Mouse (Mus musculus): ENCODE results near the gene Fads1. TPM values are rescaled to one million over a fixed set of nuclear protein-coding genes. Genes with fewer than 3 reads are reported as not detected.

Gene Fads1
- polyA plus RNA-seq, 1 experiment from 2014 or later: 106 TPM

DNA sequence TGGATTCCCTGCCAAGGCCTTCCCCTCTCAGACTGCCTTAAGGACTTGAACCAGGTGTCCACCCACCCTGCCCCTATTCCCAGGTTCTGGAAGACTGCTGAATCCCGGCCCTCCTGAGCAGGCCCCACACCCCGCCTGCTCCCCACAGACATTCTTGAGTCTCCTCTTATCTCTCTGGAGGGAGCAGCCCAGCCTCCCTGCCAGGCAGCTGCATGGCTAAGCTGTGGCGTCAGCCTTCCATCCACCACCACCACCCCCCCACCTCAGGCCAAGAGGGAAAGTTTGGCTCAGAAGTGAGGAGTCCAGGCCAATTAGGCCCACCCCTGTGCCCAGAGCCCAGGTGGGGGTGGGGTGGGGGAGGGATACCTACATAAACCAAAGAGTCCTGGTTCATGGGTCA, 55.8 kb downstream of the Fads1 start:
- no peak overlapping the region for H3K27ac ChIP-seq
- H3K4me1 ChIP-seq: peaks cover 32% of the 10 kb centered on the region
- H3K36me3 ChIP-seq: no peaks in the 10 kb centered on the region
- no peaks in the 10 kb centered on the region for H3K27me3 ChIP-seq
- no peak overlapping the region for H3K4me3 ChIP-seq
- no peaks in the 10 kb centered on the region for H3K9me3 ChIP-seq
- H3K9ac ChIP-seq: no peak overlapping the region
- 24% methylated on average over 3 of the region's 3 CpGs for WGBS
- peak overlapping the region; percentile 17; the same call in 1 of the 2 replicates for H3K4me2 ChIP-seq
- peak; percentile 36; the same call in 1 of the 2 replicates for ATAC-seq (ENCODE audit: borderline replicate concordance, extremely low read depth, low FRiP score, low TSS enrichment)

DNA sequence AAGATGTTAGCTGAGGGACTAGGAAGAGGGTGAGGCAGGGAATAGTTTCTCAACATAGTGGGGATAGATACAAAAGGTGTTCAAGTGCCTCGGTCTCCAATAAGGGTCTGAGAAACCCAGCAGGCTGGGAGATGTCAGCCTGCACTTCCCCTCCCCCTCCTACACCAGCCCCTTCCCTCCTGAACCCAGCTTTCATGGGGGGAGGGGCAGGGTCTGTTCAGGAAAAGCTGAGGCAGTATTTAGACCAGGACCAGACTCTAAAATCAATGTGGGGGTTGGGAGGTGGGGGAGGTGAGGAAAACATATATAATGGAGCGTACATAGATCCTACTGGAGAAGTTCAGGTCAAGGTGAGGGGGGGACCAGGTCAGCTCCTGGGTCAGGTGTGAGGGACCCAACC, 56.7 kb downstream of the Fads1 start:
- H3K4me2 ChIP-seq: peak overlapping the region; percentile 94

DNA sequence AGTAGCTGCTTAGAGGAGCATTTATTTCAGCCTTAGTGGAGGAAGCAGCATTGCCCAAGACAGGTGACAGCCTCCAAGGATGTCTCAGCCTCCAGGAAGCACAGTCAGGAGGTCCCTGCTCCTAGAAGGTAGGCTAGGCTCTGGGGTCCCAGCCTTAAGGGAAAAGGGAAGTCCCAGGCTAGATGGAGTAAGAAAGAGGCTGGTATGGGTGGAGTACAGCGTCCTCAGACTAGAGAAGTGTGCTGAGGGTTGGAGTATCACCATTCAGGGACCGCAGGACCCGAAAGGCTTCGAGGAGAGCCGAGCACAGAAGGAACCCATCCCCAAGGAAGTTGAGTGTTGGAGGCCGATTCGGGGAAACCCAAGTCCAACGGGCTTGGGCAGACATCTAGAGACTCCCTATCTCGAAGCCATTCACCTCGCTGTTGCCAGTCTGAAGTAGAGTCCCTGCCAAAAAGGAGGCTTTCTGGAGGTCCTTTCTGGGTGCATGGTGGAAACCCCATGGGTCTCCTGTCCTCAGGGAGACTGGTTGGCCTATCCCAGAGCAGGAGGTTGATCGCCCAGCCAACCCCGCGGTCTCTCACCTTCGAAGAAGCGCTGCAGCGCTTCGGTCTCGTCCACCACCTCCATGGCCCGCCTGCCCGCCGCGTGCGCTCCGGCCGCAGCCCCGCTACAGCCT, 57.4 kb downstream of the Fads1 start:
- Histone ChIP-seq H3K4me2 (peak overlapping the region; percentile 94), H3K9me3 (no peaks in the 10 kb centered on the region), H3K36me3 (no peaks in the 10 kb centered on the region), H3K4me1 (peaks cover 32% of the 10 kb centered on the region), H3K27me3 (no peaks in the 10 kb centered on the region), H3K27ac (no peak overlapping the region), H3K4me3 (peak overlapping the region; percentile 53), H3K9ac (peak overlapping the region; percentile 55)
- ATAC-seq (ENCODE audit: borderline replicate concordance, extremely low read depth, low FRiP score, low TSS enrichment): no peak; the same call in 1 of the 2 replicates
- WGBS: 2% methylated on average over 24 of the region's 26 CpGs

More for the DNA sequence above, 56.7 kb downstream of the Fads1 start:
- peak overlapping the region; percentile 55; the same call in 1 of the 2 replicates for H3K9ac ChIP-seq
- peaks cover 32% of the 10 kb centered on the region for H3K4me1 ChIP-seq
- ATAC-seq (ENCODE audit: borderline replicate concordance, extremely low read depth, low FRiP score, low TSS enrichment): no peak
- H3K27me3 ChIP-seq: no peaks in the 10 kb centered on the region
- no peaks in the 10 kb centered on the region for H3K9me3 ChIP-seq
- H3K4me3 ChIP-seq: no peak overlapping the region
- H3K27ac ChIP-seq: no peak overlapping the region
- 18% methylated on average over 2 of the region's 2 CpGs for WGBS
- no peaks in the 10 kb centered on the region for H3K36me3 ChIP-seq

DNA sequence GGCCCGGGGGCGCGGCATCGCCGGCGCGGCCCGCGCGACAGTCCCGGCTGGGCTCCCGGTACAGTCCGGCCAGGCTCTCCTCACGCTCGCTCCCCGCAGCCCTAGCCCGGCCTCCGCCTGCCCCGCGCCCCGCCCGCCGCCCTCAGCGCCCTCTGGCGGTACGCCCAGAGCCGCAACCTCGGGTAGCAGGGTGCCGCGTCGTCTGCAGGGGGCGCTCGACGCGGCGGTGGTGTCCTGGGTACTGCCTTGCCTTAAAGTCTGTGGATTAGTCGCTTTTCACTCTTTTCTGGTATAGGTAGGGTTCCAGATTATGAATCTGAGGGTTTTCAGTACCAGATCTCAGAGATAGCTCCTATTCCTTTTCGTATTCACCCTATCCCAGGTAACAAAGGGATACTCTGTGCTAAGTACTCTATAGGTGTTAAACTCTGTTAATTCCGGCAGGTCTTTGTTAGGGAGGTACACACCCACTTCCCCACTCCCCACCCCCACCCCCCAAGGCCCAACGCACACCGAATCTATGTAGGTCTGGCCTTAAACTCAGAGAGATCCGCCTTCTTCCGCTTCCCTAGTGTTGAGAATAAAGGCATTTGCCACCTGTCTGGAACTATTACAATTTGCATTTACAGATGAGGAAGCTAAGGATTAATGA, 58.1 kb downstream of the Fads1 start, which contains the start of gene Myrf:
Gene Myrf, minus strand, starts transcription at position 95 of the 652 bp plus-strand sequence.
- Histone ChIP-seq H3K27ac (no peak within 1 kb of the TSS), H3K4me2 (peak within 1 kb of the TSS; percentile 94), H3K9me3 (no peaks in the 10 kb centered on the region), H3K4me3 (peak within 1 kb of the TSS; percentile 53), H3K9ac (peak within 1 kb of the TSS; percentile 55), H3K27me3 (no peaks in the 10 kb centered on the region), H3K36me3 (no peaks in the 10 kb centered on the region), H3K4me1 (peaks cover 32% of the 10 kb centered on the region)
- WGBS: 7% methylated on average over 43 of the region's 43 CpGs
- peak; percentile 82 for ATAC-seq (ENCODE audit: borderline replicate concordance, extremely low read depth, low FRiP score, low TSS enrichment)

DNA sequence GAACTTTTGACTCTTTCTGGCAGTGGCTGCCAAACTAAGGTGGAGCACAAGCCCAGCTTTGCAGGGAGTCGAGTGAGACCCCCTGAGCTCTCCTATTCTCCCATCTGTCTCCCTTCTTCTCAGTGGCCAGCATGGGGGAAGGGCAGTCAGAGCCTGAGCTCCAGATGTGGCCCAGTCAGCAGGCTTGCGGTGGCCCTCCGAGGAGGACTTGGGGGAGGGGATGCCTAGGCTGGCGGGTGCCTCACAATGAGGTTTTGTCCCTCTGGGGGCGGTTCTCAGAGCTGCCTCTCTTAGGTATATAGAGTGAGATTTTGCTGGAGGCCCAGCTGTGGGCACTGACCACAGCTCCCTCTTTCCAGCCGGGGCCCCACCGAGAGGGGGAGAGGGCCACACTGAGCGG, 60.2 kb downstream of the Fads1 start:
- Histone ChIP-seq H3K9me3 (no peaks in the 10 kb centered on the region), H3K36me3 (no peaks in the 10 kb centered on the region), H3K27me3 (no peaks in the 10 kb centered on the region), H3K9ac (no peak overlapping the region), H3K27ac (no peak overlapping the region), H3K4me1 (peaks cover 39% of the 10 kb centered on the region), H3K4me2 (no peak overlapping the region), H3K4me3 (no peak overlapping the region)
- WGBS: 12% methylated on average over 8 of the region's 8 CpGs
- ATAC-seq (ENCODE audit: borderline replicate concordance, extremely low read depth, low FRiP score, low TSS enrichment): no peak

DNA sequence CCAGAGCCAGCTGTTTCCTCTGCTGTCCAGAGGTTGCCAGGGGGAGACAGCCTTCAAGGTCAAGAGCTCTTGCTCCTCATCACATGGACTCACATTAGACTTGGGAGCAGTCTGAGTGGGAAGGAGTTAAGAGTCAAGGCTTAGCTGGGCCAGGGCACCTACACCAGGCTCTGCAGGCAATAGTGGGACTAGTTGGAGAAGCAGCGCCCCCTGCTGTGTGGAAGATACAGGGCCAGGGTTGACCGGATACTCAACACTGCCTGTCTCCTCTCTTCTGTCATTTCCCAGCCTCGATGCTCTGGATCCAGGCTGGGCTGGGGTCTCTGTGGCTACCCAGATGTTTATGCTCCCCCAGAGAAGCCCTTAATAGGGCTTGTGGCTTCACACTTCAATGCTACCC, 61.5 kb downstream of the Fads1 start:
- Histone ChIP-seq H3K4me3 (no peak overlapping the region), H3K27ac (no peak overlapping the region)

More for the DNA sequence above, 61.5 kb downstream of the Fads1 start:
- 17% methylated on average over 3 of the region's 3 CpGs for WGBS
- no peaks in the 10 kb centered on the region for H3K36me3 ChIP-seq
- no peak overlapping the region for H3K4me2 ChIP-seq
- no peak overlapping the region for H3K9ac ChIP-seq
- ATAC-seq (ENCODE audit: borderline replicate concordance, extremely low read depth, low FRiP score, low TSS enrichment): no peak
- no peaks in the 10 kb centered on the region for H3K9me3 ChIP-seq
- peaks cover 35% of the 10 kb centered on the region for H3K4me1 ChIP-seq
- no peaks in the 10 kb centered on the region for H3K27me3 ChIP-seq

Small RNAs within 50 kb of the gene (microRNA-seq; reads per million reads assigned to microRNA genes)
- gene Mir6993: not detected

Other genes starting within 250 kb of the Fads1 start
- gene Fth1, start 202.3 kb upstream of the Fads1 start, polyA plus RNA-seq (2015; fragmentation: Nextera tagmentation; extraction: Ambion mirVana): 1,860 and 1,896 TPM in 2 replicates
- 1.1 TPM in 2 replicates for gene Best1, start 181.3 kb upstream of the Fads1 start, polyA plus RNA-seq (2015; fragmentation: Nextera tagmentation; extraction: Ambion mirVana)
- gene Rab3il1, start 181.2 kb upstream of the Fads1 start, polyA plus RNA-seq (2015; fragmentation: Nextera tagmentation; extraction: Ambion mirVana): 31.5 and 33.1 TPM in 2 replicates
- 54.5 and 64.1 TPM in 2 replicates for gene Fads3, start 141.3 kb upstream of the Fads1 start, polyA plus RNA-seq (2015; fragmentation: Nextera tagmentation; extraction: Ambion mirVana)
- 98.0 and 99.3 TPM in 2 replicates for gene Fads2, start 81.1 kb upstream of the Fads1 start, polyA plus RNA-seq (2015; fragmentation: Nextera tagmentation; extraction: Ambion mirVana)
- gene Tmem258, start 21.1 kb downstream of the Fads1 start, polyA plus RNA-seq (2015; fragmentation: Nextera tagmentation; extraction: Ambion mirVana): 440 and 459 TPM in 2 replicates
- gene Fen1, start 21.3 kb downstream of the Fads1 start, polyA plus RNA-seq (2015; fragmentation: Nextera tagmentation; extraction: Ambion mirVana): 119 and 120 TPM in 2 replicates
- 5.6 and 6.5 TPM in 2 replicates for gene Myrf, start 57.9 kb downstream of the Fads1 start, polyA plus RNA-seq (2015; fragmentation: Nextera tagmentation; extraction: Ambion mirVana)
- gene Dagla, start 122.0 kb downstream of the Fads1 start, polyA plus RNA-seq (2015; fragmentation: Nextera tagmentation; extraction: Ambion mirVana): 3.1 and 3.2 TPM in 2 replicates
- gene Syt7, start 206.2 kb downstream of the Fads1 start, polyA plus RNA-seq (2015; fragmentation: Nextera tagmentation; extraction: Ambion mirVana): 2.1 TPM in 2 replicates